Mouse (Mus musculus) frontal cortex, adult 2 months (tissue): ENCODE data around the gene Psors1c2. TPM values are rescaled to one million over a fixed set of nuclear protein-coding genes. Genes with fewer than 3 reads are reported as not detected.
"Not testable (repeated sequence)": the region's sequence is repeated elsewhere in the genome, so short reads cannot be mapped to it uniquely, and the experiment has no call there.

ENCODE experiments used
- DNase-seq, 2 experiments: peaks; one replicate each; pipeline ENCODE4 v3.0.0; 2022; ENCODE audit warnings: low spot score in 1 of 2; ENCODE audit errors: extremely low spot score in 1 of 2
- polyA plus RNA-seq: library from polyadenylated mRNA; depleted of rRNA; stranded (reverse); fragments of >200 nt; gene quantifications from 2 replicates; pipeline ENCODE4 v1.2.3, GENCODE M21; 2012; rRNA removed

Psors1c2 gene
- 0.44 and 0.65 TPM in 2 replicates for polyA plus RNA-seq

DNA sequence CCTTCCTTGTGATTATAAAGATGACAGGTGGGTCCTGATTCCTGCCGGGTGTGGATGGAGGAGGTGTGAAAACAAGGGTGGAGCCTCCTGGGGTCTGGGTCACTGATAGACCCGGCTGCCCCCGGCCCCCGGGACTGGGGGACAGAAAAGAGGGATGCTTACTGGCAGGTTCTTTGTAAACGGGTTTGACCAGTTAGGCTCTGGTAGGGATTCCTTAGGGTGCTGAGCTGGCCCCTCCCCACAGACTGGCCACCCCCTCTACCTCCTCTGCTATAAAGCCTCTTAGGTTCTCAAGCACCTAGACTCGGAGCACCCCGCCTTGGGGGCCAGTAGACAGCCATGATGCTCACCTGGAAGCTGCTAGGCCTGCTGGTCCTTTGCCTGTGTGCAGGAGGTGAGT is at the start of gene Psors1c2:
Gene Psors1c2 (plus strand): TSS at position 301 of the 400 bp plus-strand sequence.
- DNase-seq, result no peak

DNA sequence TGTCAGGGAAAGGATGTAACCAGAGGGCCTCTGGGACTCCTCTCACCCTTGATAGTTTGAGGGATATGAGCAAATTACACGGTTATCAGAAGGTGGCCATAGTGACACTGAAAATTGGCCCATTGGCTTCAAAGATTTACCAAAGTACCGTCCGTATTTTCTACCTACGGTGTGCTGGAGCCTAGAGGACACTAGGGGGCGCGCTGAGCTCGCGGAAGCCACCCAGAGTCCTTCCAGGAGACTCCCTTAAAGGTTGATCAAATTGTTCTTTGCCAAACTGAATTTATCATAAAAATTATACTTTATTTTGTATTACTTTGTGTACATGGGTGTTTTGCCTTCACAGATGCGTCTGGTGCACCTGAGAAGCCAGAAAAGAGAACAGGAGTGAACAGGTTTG is 48.9 kb upstream of the Psors1c2 start:
- DNase-seq, result peak in 1 of 2 experiments; percentile 77

DNA sequence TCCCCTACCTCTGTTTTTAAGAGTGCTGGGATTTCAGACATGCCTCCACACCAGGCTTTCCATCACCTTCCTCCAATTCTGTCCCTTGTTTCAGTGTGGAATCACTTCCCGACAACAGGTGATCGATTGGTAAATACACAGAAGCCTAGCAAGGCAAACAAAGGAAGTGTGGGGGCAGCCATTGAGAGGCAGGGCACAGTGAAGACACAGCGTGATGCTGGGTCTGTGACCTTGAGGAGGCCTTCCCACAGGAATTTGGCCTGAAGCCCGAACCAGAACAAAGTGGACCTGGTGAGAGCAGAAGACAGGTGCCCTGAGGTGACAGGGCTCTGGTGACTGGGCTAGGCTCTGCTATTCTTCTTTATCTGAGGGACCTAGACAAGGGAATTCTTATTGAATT is 47.3 kb upstream of the Psors1c2 start:
- DNase-seq, result no peak

DNA sequence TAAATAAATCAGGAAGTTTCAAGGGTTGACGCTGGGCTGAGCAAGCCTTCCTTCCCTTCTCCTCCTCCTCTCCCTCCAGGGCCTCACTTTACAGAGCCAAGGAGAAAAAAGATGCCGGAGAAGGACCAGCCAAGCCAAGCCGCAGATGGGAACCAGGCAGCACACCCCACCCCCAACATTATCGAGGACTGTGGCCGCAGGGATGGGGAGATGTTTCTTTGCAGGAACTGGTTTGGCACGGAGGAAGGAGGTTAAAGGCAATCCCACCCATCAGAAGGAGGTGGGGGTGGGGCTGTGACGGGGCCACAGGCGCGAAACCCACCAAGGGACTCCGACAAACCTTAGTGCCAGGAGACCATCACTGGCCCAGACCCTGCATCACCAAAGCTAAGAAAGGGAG is 46.3 kb upstream of the Psors1c2 start:
- DNase-seq, result no peak

DNA sequence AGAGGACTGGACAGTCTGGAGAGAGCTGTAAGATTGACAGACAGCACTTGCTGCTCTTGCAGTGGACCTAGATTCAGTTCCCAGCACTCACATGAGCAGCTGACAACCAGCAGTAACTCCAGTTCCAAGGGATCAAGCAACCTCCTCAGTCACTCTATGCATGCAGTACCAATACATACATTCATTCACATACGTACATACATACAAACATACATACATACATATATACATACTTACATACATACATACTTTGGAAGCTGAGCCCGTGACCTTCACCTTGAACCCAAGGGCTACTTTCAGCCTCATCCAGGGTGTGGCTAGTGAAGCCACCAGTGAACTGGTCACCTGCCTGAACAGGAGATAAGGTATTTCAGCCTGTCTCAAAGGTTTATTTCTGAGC is 45.0 kb upstream of the Psors1c2 start:
- DNase-seq, result no peak

DNA sequence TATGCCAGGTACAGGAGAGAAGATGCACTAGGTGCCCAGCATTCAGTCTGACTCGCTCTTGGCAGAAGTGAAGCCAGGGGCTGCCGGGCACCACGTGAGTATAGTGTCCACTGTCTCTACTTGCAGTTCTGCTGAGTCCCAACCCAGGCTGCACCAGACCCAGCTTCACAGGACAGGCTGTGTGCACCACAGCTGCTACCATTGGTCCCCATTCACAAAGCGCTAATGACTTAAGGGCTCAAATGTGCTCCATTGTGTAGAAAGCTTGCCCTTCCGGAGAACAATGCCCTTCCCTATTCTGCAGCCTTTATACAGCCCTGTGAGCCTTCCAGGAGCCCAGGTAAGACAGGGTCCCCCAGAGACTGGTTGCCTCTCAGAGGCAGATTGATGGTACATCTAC is 42.7 kb upstream of the Psors1c2 start:
- DNase-seq, result no peak

DNA sequence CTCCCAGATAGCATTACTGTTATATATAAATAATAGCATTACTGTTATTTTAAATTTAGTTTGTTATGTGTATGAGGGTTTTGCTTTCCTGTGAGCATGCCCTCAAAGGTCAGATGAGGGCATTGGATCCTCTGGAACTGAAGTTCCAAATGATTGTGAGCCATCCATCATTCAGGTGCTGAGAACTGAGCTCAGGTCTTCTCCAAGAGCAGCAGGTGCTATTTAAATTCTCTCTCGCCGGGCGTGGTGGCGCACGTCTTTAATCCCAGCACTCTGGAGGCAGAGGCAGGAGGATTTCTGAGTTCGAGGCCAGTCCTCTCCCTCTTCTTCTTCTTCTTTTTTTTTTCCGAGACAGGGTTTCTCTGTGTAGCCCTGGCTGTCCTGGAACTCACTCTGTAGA is 35.9 kb upstream of the Psors1c2 start:
- DNase-seq, result no peak

DNA sequence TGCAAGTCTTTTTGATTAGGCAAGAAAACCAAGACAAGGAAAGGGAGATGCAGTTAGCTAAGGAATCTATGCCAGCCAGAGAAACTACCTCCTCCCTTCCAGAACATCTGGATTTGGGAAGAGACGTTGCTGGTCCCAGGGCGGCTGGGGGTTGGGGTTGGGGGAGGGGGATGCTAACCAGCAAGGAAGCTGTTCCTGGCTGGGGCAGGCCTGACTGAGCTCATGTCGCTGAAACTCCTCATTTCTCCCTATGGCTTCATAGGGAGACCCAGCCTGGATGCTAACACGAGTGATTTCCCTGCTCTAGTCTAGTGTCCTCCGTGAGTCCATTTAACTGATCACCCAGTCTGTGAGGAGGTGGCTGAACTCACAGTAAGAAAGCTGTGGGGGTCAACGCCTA is 30.8 kb upstream of the Psors1c2 start:
- no peak for DNase-seq

DNA sequence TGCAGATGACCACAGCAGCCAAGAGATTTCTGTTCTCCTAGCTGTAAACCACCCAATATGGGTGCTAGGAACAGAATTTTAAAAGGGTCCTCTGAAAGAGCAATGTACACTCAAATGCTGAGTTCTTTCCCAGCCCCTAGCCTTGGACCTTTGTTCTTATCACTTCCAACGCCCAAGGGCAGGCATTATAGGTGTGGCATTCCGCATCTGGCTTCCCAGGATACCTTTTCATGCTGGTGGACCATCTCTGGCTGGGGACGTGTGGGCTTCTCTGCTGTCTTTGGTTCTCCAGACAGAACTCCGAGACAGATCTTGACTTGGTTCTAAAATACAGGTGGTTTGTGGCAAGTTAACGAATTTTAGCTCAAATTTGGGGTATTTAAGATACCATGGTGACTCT is 30.2 kb upstream of the Psors1c2 start:
- no peak for DNase-seq

DNA sequence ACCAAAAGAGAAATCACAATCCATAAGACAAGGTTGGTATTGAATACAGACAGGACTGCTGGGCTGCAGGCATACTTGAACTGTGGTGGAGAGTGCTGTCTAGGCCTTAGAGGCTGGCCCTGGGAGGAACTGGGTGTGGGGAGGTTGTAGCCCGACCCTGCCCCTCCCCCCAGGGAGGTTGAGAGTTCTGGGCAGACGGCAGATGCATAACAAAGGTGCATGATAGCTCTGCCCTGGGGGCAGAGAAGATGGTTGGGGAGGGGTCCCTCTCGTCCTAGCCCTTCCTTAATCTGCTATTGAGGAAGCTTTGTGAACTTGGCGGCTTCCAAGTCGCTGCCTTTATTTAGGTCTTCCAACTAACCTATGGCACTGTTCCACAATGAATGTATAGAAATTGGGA is 29.2 kb upstream of the Psors1c2 start:
- no peak for DNase-seq

DNA sequence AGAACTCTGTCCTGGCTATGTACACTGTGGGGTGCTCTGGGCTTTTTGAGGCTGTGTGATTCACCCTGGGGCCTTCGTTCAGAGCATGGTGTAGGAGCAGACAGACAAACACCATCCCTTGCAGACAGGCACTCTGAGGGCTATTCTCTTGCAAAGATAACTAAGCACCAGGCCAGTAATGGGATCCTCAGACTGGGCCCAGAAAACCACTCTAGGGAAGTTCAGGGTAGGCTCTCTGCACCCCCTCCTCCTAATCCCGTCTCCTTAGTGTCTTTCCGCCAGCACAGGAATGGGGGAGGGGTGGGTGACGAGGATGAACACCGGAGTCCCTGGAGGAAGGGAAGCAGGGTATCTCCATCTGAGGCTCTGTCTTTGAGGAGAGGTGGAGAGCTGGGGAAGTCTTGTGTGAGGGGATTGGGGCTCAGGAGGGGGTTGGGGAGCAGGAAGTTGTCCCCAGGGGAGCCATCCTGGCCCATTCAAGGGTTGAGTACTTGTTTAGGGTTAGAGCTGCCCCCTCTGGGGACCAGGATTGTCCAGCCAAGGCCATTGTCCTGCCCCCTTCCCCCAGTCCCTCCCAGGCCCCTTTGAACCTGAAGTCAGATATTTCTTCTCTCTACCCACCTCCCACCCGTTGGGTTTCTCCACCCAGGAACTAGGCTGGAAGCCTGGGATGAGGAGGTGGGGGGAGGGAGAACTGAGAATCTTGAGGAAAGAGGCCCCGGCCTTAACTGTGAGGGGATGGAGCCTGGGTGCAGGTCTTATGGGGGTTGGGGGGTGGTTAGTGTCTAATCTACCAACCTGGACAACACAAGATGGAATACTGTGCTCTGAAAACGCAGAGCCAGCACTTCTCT is 28.1 kb upstream of the Psors1c2 start:
- no peak for DNase-seq

DNA sequence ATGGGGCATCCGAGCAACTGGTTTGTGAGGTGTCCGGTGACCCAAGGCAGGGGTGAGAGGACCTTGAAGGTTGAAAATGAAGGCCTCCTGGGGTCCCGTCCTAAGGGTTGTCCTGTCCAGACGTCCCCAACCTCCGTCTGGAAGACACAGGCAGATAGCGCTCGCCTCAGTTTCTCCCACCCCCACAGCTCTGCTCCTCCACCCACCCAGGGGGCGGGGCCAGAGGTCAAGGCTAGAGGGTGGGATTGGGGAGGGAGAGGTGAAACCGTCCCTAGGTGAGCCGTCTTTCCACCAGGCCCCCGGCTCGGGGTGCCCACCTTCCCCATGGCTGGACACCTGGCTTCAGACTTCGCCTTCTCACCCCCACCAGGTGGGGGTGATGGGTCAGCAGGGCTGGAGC is 27.2 kb upstream of the Psors1c2 start, which contains the start of gene Pou5f1:
Gene Pou5f1 (plus strand): TSS at position 243 of the 400 bp plus-strand sequence.
- DNase-seq, result no peak

DNA sequence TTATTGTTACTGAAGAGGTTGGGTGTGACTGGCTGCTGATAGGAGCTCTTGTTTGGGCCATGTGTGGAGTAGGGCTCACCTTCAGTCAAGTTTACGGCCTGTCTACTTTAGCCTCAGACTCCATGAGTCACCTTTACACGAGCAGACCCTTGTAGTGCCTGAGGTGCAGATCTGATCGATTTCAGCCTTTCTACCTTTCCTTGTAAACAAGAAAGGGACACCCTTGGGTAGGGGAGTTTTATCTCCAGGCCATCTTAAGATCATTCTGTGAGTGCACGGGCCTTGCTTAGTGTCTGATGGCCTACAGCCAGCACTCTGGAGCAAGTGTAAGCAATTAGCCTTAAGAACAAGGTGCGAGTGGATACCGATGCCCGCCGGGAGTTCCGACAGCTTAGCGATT is 26.1 kb upstream of the Psors1c2 start:
- no peak for DNase-seq

DNA sequence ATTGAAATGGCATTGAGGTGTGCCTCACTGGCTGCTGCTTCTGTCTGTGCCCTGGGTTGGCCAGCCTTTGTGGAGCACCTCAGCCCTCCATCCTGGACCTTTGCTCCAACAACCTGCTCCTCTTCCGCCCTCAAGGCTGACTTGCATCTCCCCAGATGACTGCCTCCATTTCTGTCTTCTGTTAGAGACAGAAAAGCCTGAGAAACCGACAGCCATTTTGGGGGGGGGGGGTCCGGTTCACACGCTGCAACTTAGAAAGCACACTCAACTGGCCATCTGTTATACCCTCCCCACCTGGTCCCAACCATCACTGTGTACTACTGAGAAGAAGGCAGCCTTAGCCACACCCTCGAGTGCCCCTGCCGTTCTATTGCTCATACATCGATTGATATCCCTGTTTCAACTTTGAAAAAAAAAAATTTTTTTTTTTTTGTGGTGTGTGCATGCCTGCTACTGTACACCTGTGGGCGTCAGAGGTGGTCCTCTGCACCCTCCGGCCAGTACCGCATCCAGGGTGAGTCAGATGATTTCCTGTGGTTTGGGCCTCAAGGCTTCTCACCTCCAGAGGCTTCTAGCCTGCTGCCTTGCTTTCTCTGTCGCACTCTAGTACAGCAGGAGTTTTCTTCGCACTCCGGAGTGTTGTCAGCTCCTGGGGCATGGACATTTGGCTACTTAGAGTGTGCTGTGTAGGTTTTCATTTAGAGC is 25.3 kb upstream of the Psors1c2 start:
- DNase-seq, result no peak

DNA sequence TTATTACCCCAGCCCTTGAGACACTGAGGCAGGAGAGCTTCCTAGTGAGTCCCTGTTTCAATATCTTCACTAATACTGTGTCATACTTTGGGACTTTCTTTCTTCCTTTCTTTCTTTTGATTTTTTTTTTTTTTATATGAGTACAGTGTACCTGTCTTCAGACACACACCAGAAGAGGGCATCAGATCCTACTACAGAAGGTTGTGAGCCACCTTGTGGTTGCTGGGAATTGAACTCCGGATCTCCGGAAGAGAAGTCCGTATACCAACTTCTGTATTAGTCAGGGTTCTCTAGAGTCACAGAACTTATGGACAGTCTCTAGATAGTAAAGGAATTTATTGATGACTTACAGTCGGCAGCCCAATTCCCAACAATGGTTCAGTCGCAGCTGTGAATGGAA is 24.7 kb upstream of the Psors1c2 start:
- not testable (repeated sequence) for DNase-seq

DNA sequence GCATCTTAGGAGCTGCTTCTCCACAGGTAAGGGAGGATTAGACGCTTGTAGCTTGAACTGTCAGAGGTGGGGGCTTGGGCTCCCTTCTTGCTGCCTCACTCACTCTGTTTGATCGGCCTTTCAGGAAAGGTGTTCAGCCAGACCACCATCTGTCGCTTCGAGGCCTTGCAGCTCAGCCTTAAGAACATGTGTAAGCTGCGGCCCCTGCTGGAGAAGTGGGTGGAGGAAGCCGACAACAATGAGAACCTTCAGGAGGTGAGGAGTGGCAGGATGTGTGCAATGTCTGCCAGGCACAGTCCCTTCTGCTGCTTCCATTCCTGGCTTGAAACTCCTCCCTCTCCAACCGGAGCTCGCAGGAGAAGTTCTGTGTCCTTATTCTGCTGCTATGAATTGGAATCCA is 23.7 kb upstream of the Psors1c2 start:
- DNase-seq, result no peak

DNA sequence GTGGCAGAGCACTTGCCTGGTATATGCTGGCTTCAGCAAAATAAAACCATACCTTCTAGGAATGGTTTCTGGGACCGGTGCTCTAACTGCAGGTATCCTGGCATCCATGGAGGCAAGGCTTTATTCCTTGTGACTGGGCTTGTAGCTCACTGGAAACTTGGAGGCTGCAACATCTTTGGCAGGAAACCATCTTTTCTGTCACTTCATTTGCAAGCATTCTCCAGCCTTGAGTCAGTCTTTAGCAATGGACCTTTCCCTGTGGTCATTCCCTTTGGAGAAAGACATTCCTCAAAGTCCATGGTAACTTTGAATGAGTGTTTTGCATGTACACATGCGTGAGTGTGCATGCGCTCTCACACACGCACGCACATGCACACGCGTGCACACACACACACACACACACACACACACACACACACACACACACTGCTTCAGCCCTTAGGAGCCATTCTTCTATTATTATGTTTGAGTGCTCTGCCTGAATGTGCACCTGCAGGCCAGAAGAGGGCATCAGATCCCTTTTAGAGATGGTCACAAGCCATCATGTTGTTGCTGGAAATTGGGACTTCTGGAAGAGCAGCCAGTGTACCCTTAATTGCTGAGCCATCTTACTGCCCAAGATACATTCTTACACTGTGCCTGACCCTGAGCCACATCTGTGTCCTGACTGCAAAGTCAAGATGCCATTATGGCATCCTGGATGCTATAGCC is 19.9 kb upstream of the Psors1c2 start:
- peak in 1 of 2 experiments; percentile 45 for DNase-seq

DNA sequence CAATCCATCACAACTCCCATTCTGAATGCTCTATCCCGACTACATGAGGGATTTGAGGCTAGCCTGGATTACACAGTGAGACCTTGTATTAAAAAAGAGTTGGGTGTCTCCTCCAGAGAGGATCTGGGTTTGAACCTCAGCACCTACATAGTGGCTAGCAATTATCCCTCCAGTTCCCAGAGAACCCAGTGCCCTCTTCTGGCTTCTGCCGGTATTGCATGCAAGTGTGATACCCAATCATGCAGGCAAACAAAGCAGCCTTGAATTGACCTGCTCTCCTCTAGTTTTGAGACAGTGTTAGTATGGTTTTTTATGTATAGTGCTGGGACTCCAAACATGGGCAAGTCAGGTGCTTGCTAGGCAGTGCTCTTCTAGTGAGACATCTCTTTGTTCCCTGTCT is 19.1 kb upstream of the Psors1c2 start:
- DNase-seq, result peak in 1 of 2 experiments; percentile 77

DNA sequence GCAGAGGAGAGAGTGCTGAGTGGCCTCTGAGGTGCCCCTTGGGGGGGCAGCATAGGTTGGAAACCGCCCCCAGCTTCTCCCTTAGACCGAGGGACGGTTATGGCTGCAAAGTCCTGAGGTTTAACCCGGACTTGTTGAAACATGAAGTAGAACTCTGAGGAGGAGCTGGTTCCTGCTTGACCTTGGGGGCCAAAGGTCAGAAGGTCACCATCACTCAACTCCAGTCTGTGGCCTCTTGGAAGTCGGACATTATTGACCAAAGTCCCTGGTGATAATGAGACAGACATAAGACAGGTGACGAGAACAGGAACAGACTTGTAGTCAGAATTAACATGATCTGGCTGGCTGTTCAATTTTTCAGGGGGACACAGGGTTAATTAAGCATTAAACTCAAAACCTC is 18.2 kb upstream of the Psors1c2 start:
- no peak for DNase-seq

DNA sequence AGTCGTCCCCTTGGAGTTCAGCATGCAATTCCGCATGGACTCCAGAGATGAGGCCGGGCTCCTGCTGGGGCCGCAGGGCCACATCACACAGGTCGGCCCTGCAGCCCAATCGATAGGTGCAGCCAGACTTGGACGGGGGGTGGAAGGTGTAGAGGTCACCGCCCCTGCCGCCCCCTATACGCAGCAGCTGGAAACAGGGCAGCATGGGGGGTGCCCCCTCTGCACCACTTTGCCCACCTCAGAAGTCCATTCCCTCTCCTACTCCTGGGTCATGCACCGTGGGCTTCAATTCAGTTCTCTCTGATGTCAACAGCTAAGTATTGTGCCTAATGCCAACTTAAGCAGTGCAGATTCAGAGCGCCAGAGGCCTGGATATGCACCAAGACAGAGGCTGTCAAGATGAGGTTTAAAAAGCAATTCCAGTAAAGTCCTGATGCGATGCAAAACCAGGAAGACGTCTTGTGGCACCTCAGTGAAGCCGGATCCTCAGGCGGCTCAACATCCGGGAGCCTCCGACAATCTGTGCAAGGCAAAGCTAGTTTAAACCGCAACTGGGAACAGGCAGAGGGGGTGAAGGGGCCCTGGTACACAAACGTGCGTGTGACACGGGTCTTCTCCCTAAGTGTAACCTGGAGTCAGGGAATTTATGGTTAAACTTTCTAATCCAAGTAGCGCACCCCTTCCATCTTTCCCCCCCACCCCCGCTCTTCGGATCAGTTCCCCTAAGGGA is 16.9 kb upstream of the Psors1c2 start:
- DNase-seq, result peak in 1 of 2 experiments; percentile 24
